Mouse (Mus musculus): Measurements from ENCODE around the gene Eif2b5.
"Not testable (repeated sequence)": the region's sequence is repeated elsewhere in the genome, so short reads cannot be mapped to it uniquely, and the experiment has no call there.

- TF ChIP-seq CTCF, EP300 (IDR thresholded peaks at IDR 0.05): not testable (repeated sequence)
Observed at GRCm38 (mm10) chr16:20488751-20489150, 9.9 kb upstream of the Eif2b5 start.

Data from lung, postnatal 0 days (tissue).